Mouse (Mus musculus): ENCODE data around the gene March7. TPM values are rescaled to one million over a fixed set of nuclear protein-coding genes. Genes with fewer than 3 reads are reported as not detected.

Gene March7
- total and polyA plus RNA-seq, 3 experiments, result 32.3 to 36.4 TPM; not detected in 1

- TF ChIP-seq ELF1 (IDR thresholded peaks at IDR 0.05; ENCODE audit: low read depth, low read length) (no peak), HCFC1 (IDR thresholded peaks at IDR 0.05; ENCODE audit: low read depth, low read length) (no peak)
Measured at GRCm38 (mm10) chr2:60202900-60203530, 6.7 kb upstream of the March7 start (continued).

GRCm38 (mm10) chr2:60203733-60204132 is 6.0 kb upstream of the March7 start:
- peak overlapping the region; percentile 41 for H3K9ac ChIP-seq (ENCODE audit: control insufficient read depth, low read depth, low read length, poor library complexity, severe bottlenecking)
- H3K4me3 ChIP-seq (ENCODE audit: control insufficient read depth in 1 of 2, insufficient read depth in 1 of 2, low read depth in 2 of 2, low read length in 2 of 2), result peak overlapping the region; percentile 3 to 21; a peak in 1 of 4 replicates
- peaks cover 0 to 34% of the 10 kb centered on the region in 2 experiments; a peak in 2 of 4 replicates for H3K36me3 ChIP-seq (ENCODE audit: control insufficient read depth in 1 of 2, insufficient read depth in 2 of 2, low read length in 2 of 2)
- peak overlapping the region; percentile 67 for H3K27ac ChIP-seq (ENCODE audit: control insufficient read depth, low read depth, low read length)
- H3K9me3 ChIP-seq (replicated peaks; ENCODE audit: insufficient read depth, low read length), result no peaks in the 10 kb centered on the region
- DNase-seq (ENCODE audit: low read depth, low spot score), result no peak
- peaks cover 7% of the 10 kb centered on the region for H3K79me2 ChIP-seq (ENCODE audit: control insufficient read depth, insufficient read depth, low read length, poor library complexity)
- no peak for TF ChIP-seq TAL1 (IDR thresholded peaks at IDR 0.05; ENCODE audit: low read length)
- TF ChIP-seq HCFC1 (IDR thresholded peaks at IDR 0.05; ENCODE audit: low read depth, low read length), result no peak
- TF ChIP-seq SIN3A (IDR thresholded peaks at IDR 0.05; ENCODE audit: low read length), result no peak
- no peak for TF ChIP-seq E2F4 (IDR thresholded peaks at IDR 0.05; ENCODE audit: borderline replicate concordance, low read depth, low read length)
- TF ChIP-seq ZNF384 (IDR thresholded peaks at IDR 0.05; ENCODE audit: low read depth, low read length), result no peak
- TF ChIP-seq CHD1 (IDR thresholded peaks at IDR 0.05; ENCODE audit: low read depth, low read length), result no peak
- TF ChIP-seq MXI1 (IDR thresholded peaks at IDR 0.05; ENCODE audit: low read depth, low read length), result no peak
- no peak for TF ChIP-seq POLR2A (IDR thresholded peaks at IDR 0.05; ENCODE audit: control insufficient read depth in 1 of 2, insufficient read depth in 1 of 2, low read depth in 1 of 2, low read length in 2 of 2, poor library complexity in 1 of 2)
- no peak for TF ChIP-seq NELFE (IDR thresholded peaks at IDR 0.05; ENCODE audit: low read depth, low read length)
- no peaks in the 10 kb centered on the region for H3K27me3 ChIP-seq (ENCODE audit: control insufficient read depth in 1 of 2, insufficient read depth in 2 of 2, low read length in 2 of 2)
- H3K4me1 ChIP-seq (ENCODE audit: control insufficient read depth in 1 of 2, insufficient read depth in 2 of 2, low read length in 2 of 2), result peaks cover 12 to 33% of the 10 kb centered on the region in 2 experiments

- H3K9ac ChIP-seq (ENCODE audit: control insufficient read depth, low read depth, low read length, poor library complexity, severe bottlenecking), result peak overlapping the region; percentile 41
- DNase-seq (ENCODE audit: low read depth, low spot score), result peak; percentile 82
- H3K36me3 ChIP-seq (ENCODE audit: control insufficient read depth in 1 of 2, insufficient read depth in 2 of 2, low read length in 2 of 2), result peaks cover 0 to 34% of the 10 kb centered on the region in 2 experiments; a peak in 2 of 4 replicates
- peaks cover 12 to 33% of the 10 kb centered on the region in 2 experiments for H3K4me1 ChIP-seq (ENCODE audit: control insufficient read depth in 1 of 2, insufficient read depth in 2 of 2, low read length in 2 of 2)
- H3K79me2 ChIP-seq (ENCODE audit: control insufficient read depth, insufficient read depth, low read length, poor library complexity), result peaks cover 11% of the 10 kb centered on the region
- no peaks in the 10 kb centered on the region for H3K27me3 ChIP-seq (ENCODE audit: control insufficient read depth in 1 of 2, insufficient read depth in 2 of 2, low read length in 2 of 2)
- H3K4me3 ChIP-seq (ENCODE audit: control insufficient read depth in 1 of 2, insufficient read depth in 1 of 2, low read depth in 2 of 2, low read length in 2 of 2), result peak overlapping the region; percentile 3 to 20; a peak in 2 of 4 replicates
- no peaks in the 10 kb centered on the region for H3K9me3 ChIP-seq (replicated peaks; ENCODE audit: insufficient read depth, low read length)
- peak overlapping the region; percentile 67 for H3K27ac ChIP-seq (ENCODE audit: control insufficient read depth, low read depth, low read length)
- TF ChIP-seq TBP (IDR thresholded peaks at IDR 0.05; ENCODE audit: low read depth, low read length) (peak; percentile 63; the same call in 1 of the 2 replicates), SIN3A (IDR thresholded peaks at IDR 0.05; ENCODE audit: low read length) (peak; percentile 38), POLR2A (IDR thresholded peaks at IDR 0.05; ENCODE audit: control insufficient read depth in 1 of 2, insufficient read depth in 1 of 2, low read depth in 1 of 2, low read length in 2 of 2, poor library complexity in 1 of 2) (peak in 1 of 2 experiments; percentile 50; a peak in 1 of 4 replicates), E2F4 (IDR thresholded peaks at IDR 0.05; ENCODE audit: borderline replicate concordance, low read depth, low read length) (no peak), RAD21 (IDR thresholded peaks at IDR 0.05; ENCODE audit: low read depth, low read length) (no peak), MAX (IDR thresholded peaks at IDR 0.05; ENCODE audit: low read length) (no peak), EP300 (IDR thresholded peaks at IDR 0.05; ENCODE audit: low read depth in 1 of 2, low read length in 2 of 2) (0 out of 4 replicates have a peak, but pooled peaks of 1 of the 2 experiments have one; percentile 43), ELF1 (IDR thresholded peaks at IDR 0.05; ENCODE audit: low read depth, low read length) (no peak), NELFE (IDR thresholded peaks at IDR 0.05; ENCODE audit: low read depth, low read length) (peak; percentile 14; the same call in 1 of the 2 replicates), HCFC1 (IDR thresholded peaks at IDR 0.05; ENCODE audit: low read depth, low read length) (no peak), GATA1 (IDR thresholded peaks at IDR 0.05; ENCODE audit: low read depth, low read length) (no peak), SMC3 (IDR thresholded peaks at IDR 0.05; ENCODE audit: low read depth, low read length) (no peak), JUND (IDR thresholded peaks at IDR 0.05; ENCODE audit: low read depth, low read length) (no peak), MYC (IDR thresholded peaks at IDR 0.05; ENCODE audit: low read depth, low read length) (peak; percentile 73), CHD2 (IDR thresholded peaks at IDR 0.05; ENCODE audit: low read length) (no peak), ETS1 (IDR thresholded peaks at IDR 0.05; ENCODE audit: low read depth, low read length) (peak; percentile 45; the same call in 1 of the 2 replicates), ZMIZ1 (IDR thresholded peaks at IDR 0.05; ENCODE audit: low read depth, low read length) (no peak), GABPA (IDR thresholded peaks at IDR 0.05; ENCODE audit: low read depth, low read length) (no peak), UBTF (IDR thresholded peaks at IDR 0.05; ENCODE audit: borderline replicate concordance, insufficient read depth, low read depth, low read length) (no peak), CTCF (IDR thresholded peaks at IDR 0.05 in 2 of 3, conservative IDR thresholded peaks at IDR 0.05 in 1 of 3; ENCODE audit: control insufficient read depth in 1 of 3, insufficient read depth in 1 of 3, low read depth in 2 of 3, low read length in 3 of 3, poor library complexity in 1 of 3, severe bottlenecking in 1 of 3) (no peak), ZNF384 (IDR thresholded peaks at IDR 0.05; ENCODE audit: low read depth, low read length) (no peak)
Measured at GRCm38 (mm10) chr2:60204162-60204561, 5.5 kb upstream of the March7 start.

Measured in MEL (cell line).